Mouse (Mus musculus) C3H10T1/2 (cell line): ENCODE results near the gene Luc7l2. TPM values are rescaled to one million over a fixed set of nuclear protein-coding genes. Genes with fewer than 3 reads are reported as not detected.

Experiments used
- polyA plus RNA-seq, 2 experiments: library from polyadenylated mRNA; unstranded; fragments of >200 nt; fragmentation: generic; extraction: Trizol; gene quantifications; one replicate each; pipeline ENCODE4 v1.2.1; 2012; ENCODE audit warnings: missing spikeins in 2 of 2

Luc7l2 gene
- 10 to 100 TPM in 1 of 2 experiments, 1 to 10 TPM in 1; 3.3 to 20.4 TPM for polyA plus RNA-seq

DNA sequence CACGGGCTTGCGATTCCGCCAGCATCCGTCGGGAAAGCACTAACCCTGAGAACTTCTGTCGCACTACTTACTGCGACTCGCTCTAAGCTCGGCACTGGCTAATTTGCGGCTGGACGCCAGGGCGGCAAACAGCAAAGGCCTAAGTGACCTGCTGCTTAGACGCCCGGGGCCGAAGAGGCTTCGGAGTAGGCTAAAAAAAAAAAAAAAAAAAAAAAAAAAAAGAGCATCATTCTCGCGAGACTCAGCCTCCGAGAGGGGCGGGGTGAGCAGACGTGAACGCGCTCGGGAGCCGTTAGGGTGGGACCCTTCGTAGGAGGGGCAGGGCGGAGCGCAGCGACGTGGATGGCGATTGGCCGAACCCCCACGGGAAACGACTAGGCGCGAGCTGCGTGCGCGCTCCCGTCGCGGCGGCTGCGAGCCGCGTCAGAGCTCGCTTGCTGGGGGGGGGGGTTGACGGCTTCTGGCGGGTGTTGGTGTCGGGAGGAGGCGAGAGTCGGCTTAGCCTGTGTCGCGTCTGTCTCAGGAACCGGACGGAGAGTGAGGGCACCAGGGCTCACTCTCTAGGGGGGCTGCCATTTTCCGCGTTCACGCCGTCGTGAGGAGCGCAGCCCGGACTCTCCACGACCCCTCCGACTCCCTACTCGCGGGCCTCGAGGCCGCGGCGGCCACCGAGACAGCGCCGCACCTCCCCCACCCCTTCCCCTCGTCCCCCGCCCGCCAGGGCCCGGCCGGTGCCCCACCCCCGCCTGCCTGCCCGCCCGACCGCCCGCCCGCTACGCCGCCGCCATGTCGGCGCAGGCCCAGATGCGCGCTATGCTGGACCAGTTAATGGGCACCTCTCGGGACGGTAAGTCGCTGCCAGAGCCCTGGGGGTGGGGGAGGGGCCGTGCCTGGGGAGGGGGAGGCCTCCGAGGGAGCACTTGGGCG lies at the start of gene Luc7l2:
Gene Luc7l2 (plus strand): TSS at position 273 of the 927 bp plus-strand sequence.

DNA sequence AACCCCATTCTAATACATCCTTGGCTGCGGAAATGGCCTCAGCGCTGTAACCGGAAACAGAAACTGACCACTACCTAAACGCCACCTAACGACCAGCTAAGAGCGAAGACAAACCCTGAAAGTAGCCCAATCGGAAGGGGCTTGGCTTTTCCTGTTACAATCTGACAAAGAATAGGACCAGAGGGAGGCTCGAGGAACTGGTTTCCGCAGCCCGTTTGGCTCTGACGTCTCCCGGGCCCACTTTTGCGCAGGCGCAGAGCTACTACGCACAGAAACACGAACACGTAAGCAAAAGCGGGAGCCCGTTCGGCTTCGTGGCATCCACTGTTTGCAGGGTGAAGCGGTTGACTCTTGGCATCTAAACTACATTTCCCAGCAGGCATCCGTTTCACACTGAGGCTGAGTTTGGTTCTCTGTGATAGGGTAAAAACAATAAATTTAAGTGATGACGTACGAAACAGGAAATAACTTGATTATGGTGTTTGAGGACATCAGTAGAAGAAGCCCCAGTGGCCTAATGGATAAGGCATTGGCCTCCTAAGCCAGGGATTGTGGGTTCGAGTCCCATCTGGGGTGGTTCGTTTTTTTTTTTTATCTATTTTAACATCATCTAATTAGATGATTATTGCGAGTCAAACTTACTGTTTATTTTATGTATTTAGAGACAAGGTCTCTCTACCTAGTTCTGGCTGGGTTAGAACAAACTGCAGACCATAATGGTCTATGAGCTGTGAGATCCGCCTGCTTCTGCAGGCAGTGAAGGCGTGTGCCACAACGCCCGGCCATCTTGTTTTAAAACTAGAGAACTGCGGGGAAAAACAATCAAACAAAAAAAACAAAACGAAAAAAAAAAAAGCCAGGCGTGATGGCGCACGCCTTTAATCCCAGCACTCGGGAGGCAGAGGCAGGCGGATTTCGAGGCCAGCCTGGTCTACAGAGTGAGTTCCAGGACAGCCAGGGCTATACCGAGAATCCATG lies 17.4 kb upstream of the Luc7l2 start, which contains the start of gene Fmc1:
Gene Fmc1 (plus strand): TSS at position 75 of the 978 bp plus-strand sequence.

DNA sequence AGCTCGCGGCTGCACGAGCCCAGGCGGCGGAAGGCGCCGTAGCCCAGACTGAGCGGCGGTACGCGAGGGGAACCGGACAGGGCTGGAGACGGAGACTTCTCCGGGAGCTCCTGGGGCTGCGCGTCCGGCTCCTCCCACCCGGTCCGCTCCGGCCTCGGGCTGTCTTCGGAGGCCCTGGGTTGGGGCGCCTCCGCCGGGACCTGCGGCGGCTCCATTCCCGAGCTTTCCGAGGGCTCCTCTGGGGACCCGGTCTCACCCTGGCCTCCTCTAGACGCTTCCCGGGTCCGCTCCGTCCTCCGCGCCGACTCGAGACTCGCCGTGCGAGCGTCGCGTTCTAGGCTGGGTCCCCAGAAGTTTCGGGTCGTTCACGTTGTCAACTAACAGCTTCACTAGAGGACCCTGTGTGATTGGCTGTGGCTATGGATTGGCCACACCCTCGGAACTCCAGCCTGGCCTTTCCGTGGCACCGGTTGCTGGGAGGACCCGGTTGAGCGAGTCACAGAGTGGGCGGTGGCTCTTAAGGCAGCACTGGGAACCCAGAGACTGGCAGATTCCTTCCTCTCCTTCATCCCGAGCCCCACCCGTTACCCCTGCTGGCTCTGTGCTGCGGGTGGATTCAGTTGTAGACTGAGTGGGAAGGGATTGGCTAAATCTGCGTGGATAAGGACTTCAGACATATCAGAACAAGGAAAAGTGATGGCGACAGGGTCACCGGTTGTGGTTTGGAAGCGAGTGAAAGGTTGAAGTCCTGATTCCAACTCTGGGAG lies 85.9 kb downstream of the Luc7l2 start, which contains the start of gene Klrg2:
Gene Klrg2 (minus strand): TSS at position 391 of the 767 bp plus-strand sequence.

Other genes starting within 250 kb of the Luc7l2 start
- gene Zc3hav1, start 196.7 kb upstream of the Luc7l2 start, polyA plus RNA-seq: 10 to 100 TPM in 1 of 2 experiments, 1 to 10 TPM in 1; 2.4 to 15.5 TPM
- gene Ttc26, start 169.9 kb upstream of the Luc7l2 start, polyA plus RNA-seq: 1 to 10 TPM in 1 of 2 experiments, under 1 TPM in 1; 0.11 to 1.3 TPM
- gene Ubn2, start 117.4 kb upstream of the Luc7l2 start, polyA plus RNA-seq: 1 to 10 TPM in 1 of 2 experiments, under 1 TPM in 1; 0.39 to 2.8 TPM
- gene Fmc1, start 17.8 kb upstream of the Luc7l2 start, polyA plus RNA-seq: 100 to 1,000 TPM; 116 to 151 TPM
- gene Klrg2, start 85.9 kb downstream of the Luc7l2 start, polyA plus RNA-seq: 1 to 10 TPM; 2.8 to 5.1 TPM
- under 1 TPM; 0.33 to 0.73 TPM for gene Clec2l, start 111.7 kb downstream of the Luc7l2 start, polyA plus RNA-seq